Mouse (Mus musculus): ENCODE results near the gene Nob1.

- TF ChIP-seq CTCF (IDR thresholded peaks at IDR 0.05; ENCODE audit: borderline replicate concordance, control insufficient read depth, extremely low read depth, insufficient read depth, low read length, poor library complexity) = no peak
- no peak for TF ChIP-seq POLR2A (IDR thresholded peaks at IDR 0.05; ENCODE audit: control insufficient read depth, extremely low read depth, insufficient read depth, low read length, poor library complexity)
Observed at GRCm38 (mm10) chr8:107453386-107453785, 28.5 kb upstream of the Nob1 start.

All from thymus, adult 2 months (tissue).